Mouse (Mus musculus): ENCODE data around the gene Ston2. TPM values are rescaled to one million over a fixed set of nuclear protein-coding genes. Genes with fewer than 3 reads are reported as not detected.

The Ston2 gene
- total and polyA plus RNA-seq, 2 experiments from 2014 or later = 7.7 to 21.9 TPM

DNA sequence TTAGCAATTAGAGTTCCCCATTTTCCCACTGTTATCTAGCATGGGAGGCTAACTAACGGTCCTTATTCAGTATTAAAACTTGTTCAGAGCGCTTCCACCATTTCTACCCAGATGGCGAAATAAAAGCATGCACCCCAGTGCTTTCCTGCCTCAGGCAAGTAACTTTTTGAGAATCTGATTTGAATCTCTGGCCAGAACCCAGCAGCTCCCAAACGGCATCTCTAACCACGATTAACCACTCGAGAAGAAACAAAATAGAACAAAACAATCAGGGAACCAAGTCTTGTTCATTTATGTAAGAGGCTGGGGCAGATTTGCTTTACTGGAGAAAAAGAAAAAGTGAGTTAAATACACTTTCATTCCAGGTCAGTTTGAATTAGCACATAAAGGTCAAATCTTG, 44.1 kb downstream of the Ston2 start:
- ATAC-seq (no peak), DNase-seq (ENCODE audit: low spot score) (peak; percentile 18)
- Histone ChIP-seq H3K27ac (no peak overlapping the region), H3K36me3 (ENCODE audit: insufficient read depth, low read length) (no peaks in the 10 kb centered on the region), H3K9me3 (ENCODE audit: low read length) (no peaks in the 10 kb centered on the region), H3K4me2 (ENCODE audit: low read depth, low read length) (no peak overlapping the region), H3K4me3 (ENCODE audit: low read length) (no peak overlapping the region), H3K9ac (replicated peaks; ENCODE audit: low read length) (no peak overlapping the region), H3K4me1 (ENCODE audit: insufficient read depth, low read length) (peaks cover 12% of the 10 kb centered on the region), H3K27me3 (ENCODE audit: insufficient read depth, low read length) (no peaks in the 10 kb centered on the region)
- WGBS = 53% methylated on average over 6 of the region's 6 CpGs
- no peak for TF ChIP-seq CTCF (IDR thresholded peaks at IDR 0.05; ENCODE audit: low read depth)

DNA sequence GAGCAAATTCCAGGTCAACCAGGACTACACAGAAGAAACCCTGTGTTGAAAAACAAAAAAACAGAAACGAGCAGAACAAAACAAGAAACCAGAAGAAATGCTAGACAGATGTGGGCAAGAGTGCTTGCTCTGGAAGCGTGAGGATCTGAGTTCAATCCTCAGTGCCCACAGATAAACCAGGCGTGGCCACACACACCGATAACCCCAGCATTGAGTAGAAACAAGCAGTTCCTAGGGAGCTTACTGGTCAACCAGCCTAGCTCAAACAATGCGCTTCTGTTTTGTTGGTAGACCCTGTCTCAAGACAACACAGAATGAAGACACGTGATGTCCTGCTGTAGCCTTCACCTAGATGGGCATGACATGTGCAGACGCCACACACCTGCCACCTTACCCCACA, 45.3 kb downstream of the Ston2 start:
- Histone ChIP-seq H3K27me3 (ENCODE audit: insufficient read depth, low read length) (no peaks in the 10 kb centered on the region), H3K27ac (no peak overlapping the region), H3K4me3 (ENCODE audit: low read length) (no peak overlapping the region), H3K9ac (replicated peaks; ENCODE audit: low read length) (no peak overlapping the region), H3K4me2 (ENCODE audit: low read depth, low read length) (no peak overlapping the region), H3K9me3 (ENCODE audit: low read length) (no peaks in the 10 kb centered on the region), H3K36me3 (ENCODE audit: insufficient read depth, low read length) (no peaks in the 10 kb centered on the region), H3K4me1 (ENCODE audit: insufficient read depth, low read length) (peaks cover 7% of the 10 kb centered on the region)
- no peak for TF ChIP-seq CTCF (IDR thresholded peaks at IDR 0.05; ENCODE audit: low read depth)
- WGBS = 97% methylated on average over 7 of the region's 7 CpGs
- DNase-seq (ENCODE audit: low spot score) (no peak), ATAC-seq (no peak)

GRCm38 (mm10) chr12:91738381-91738780, 49.8 kb downstream of the Ston2 start:
- H3K4me1 ChIP-seq (ENCODE audit: insufficient read depth, low read length) = no peaks in the 10 kb centered on the region
- H3K36me3 ChIP-seq (ENCODE audit: insufficient read depth, low read length) = no peaks in the 10 kb centered on the region
- no peak for DNase-seq (ENCODE audit: low spot score)
- H3K4me3 ChIP-seq (ENCODE audit: low read length) = no peak overlapping the region
- ATAC-seq = no peak
- WGBS = 84% methylated on average over 4 of the region's 4 CpGs
- TF ChIP-seq CTCF (IDR thresholded peaks at IDR 0.05; ENCODE audit: low read depth) = no peak
- no peaks in the 10 kb centered on the region for H3K9me3 ChIP-seq (ENCODE audit: low read length)
- no peak overlapping the region for H3K9ac ChIP-seq (replicated peaks; ENCODE audit: low read length)
- H3K27me3 ChIP-seq (ENCODE audit: insufficient read depth, low read length) = no peaks in the 10 kb centered on the region
- H3K4me2 ChIP-seq (ENCODE audit: low read depth, low read length) = no peak overlapping the region
- H3K27ac ChIP-seq = no peak overlapping the region

GRCm38 (mm10) chr12:91736221-91736980, 51.8 kb downstream of the Ston2 start:
- Histone ChIP-seq H3K4me1 (ENCODE audit: insufficient read depth, low read length) (no peaks in the 10 kb centered on the region), H3K27ac (no peak overlapping the region), H3K4me2 (ENCODE audit: low read depth, low read length) (no peak overlapping the region), H3K36me3 (ENCODE audit: insufficient read depth, low read length) (no peaks in the 10 kb centered on the region), H3K4me3 (ENCODE audit: low read length) (no peak overlapping the region), H3K9ac (replicated peaks; ENCODE audit: low read length) (no peak overlapping the region), H3K27me3 (ENCODE audit: insufficient read depth, low read length) (no peaks in the 10 kb centered on the region), H3K9me3 (ENCODE audit: low read length) (no peaks in the 10 kb centered on the region)
- DNase-seq (ENCODE audit: low spot score) (no peak), ATAC-seq (no peak)
- WGBS = 96% methylated on average over 15 of the region's 15 CpGs
- no peak for TF ChIP-seq CTCF (IDR thresholded peaks at IDR 0.05; ENCODE audit: low read depth)

DNA sequence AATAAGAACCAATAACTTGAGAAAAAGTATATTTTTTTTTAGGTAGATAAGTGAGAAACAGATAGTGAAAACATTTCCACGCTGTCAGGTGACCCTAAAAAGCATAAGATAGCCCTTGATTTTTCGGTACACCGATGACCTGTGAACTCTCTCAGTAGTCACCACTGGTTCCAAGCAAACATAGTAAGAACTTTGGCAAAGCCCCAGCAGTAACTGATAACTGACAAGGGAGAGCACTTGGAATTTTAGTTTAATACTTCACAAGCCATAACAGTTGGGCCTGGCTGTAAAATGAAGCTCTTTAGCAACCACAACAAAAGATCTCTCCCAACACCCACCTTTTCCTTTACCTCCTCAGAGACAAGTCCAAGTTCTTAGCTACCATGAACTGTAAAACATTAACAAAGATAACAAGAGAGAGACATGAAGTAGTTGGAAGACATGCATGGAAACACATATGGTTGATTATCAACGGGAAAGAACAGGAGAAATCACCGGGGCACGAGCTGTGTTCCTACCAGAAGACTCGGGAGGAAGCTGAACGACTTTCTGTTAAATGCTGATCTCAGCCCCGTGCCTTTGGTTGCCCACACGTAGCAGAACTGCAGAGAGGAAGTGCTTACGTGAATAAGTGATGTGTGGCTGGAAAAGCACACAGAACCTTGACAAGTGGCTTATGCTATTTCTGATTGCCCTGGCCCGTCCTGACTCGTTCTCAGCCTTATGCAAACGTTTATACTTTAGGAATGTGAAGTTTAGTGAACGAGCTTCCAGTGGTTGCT, 53.8 kb downstream of the Ston2 start:
- DNase-seq (ENCODE audit: low spot score) = no peak
- no peak for TF ChIP-seq CTCF (IDR thresholded peaks at IDR 0.05; ENCODE audit: low read depth)
- WGBS = 86% methylated on average over 15 of the region's 15 CpGs

GRCm38 (mm10) chr12:91732729-91733448, 55.3 kb downstream of the Ston2 start:
- 45% methylated on average over 6 of the region's 6 CpGs for WGBS
- Histone ChIP-seq H3K27ac (peak overlapping the region; percentile 45; the same call in 1 of the 2 replicates), H3K9ac (replicated peaks; ENCODE audit: low read length) (no peak overlapping the region), H3K4me1 (ENCODE audit: insufficient read depth, low read length) (no peaks in the 10 kb centered on the region), H3K9me3 (ENCODE audit: low read length) (no peaks in the 10 kb centered on the region), H3K4me3 (ENCODE audit: low read length) (no peak overlapping the region), H3K4me2 (ENCODE audit: low read depth, low read length) (no peak overlapping the region), H3K27me3 (ENCODE audit: insufficient read depth, low read length) (no peaks in the 10 kb centered on the region), H3K36me3 (ENCODE audit: insufficient read depth, low read length) (no peaks in the 10 kb centered on the region)
- DNase-seq (ENCODE audit: low spot score) = peak; percentile 59
- peak; percentile 44 for TF ChIP-seq CTCF (IDR thresholded peaks at IDR 0.05; ENCODE audit: low read depth)
- ATAC-seq = peak; percentile 88

More for the DNA sequence above, 53.8 kb downstream of the Ston2 start:
- Histone ChIP-seq H3K36me3 (ENCODE audit: insufficient read depth, low read length) (no peaks in the 10 kb centered on the region), H3K27me3 (ENCODE audit: insufficient read depth, low read length) (no peaks in the 10 kb centered on the region), H3K9ac (replicated peaks; ENCODE audit: low read length) (no peak overlapping the region), H3K9me3 (ENCODE audit: low read length) (no peaks in the 10 kb centered on the region), H3K27ac (no peak overlapping the region), H3K4me3 (ENCODE audit: low read length) (no peak overlapping the region), H3K4me1 (ENCODE audit: insufficient read depth, low read length) (no peaks in the 10 kb centered on the region), H3K4me2 (ENCODE audit: low read depth, low read length) (no peak overlapping the region)
- ATAC-seq = no peak

Data from hindbrain, postnatal 0 days (tissue).